Mouse (Mus musculus) forebrain, embryonic 15.5 days (tissue): ENCODE results near the gene Ptprt. TPM values are rescaled to one million over a fixed set of nuclear protein-coding genes. Genes with fewer than 3 reads are reported as not detected.

Source experiments
- ATAC-seq: fragments of 200-750 bp; cut with Nextera tagmentation; replicated peaks from 2 replicates; pipeline ENCODE4 v1.8.0; 2017; ENCODE audit warnings: mild to moderate bottlenecking, moderate TSS enrichment, moderate library complexity
- H3K27ac ChIP-seq: fragments of 300-500 bp; sonication (generic); replicated peaks from 2 replicates; pipeline ENCODE4 v1.5.1; 2015; ENCODE audit warnings: mild to moderate bottlenecking, inconsistent platforms
- H3K27me3 ChIP-seq: fragments of 300-500 bp; sonication (generic); 2 replicates; pipeline ENCODE4 v1.6.1; 2015; ENCODE audit warnings: inconsistent platforms
- H3K36me3 ChIP-seq: fragments of 300-500 bp; sonication (generic); 2 replicates; pipeline ENCODE4 v1.6.1; 2015; ENCODE audit warnings: mild to moderate bottlenecking, inconsistent platforms
- H3K4me1 ChIP-seq: fragments of 300-500 bp; sonication (generic); 2 replicates; pipeline ENCODE4 v1.6.1; 2015; ENCODE audit warnings: inconsistent platforms
- H3K4me2 ChIP-seq: fragments of 300-500 bp; sonication (generic); replicated peaks from 2 replicates; pipeline ENCODE4 v1.6.1; 2015; ENCODE audit warnings: mild to moderate bottlenecking, inconsistent platforms
- H3K4me3 ChIP-seq: fragments of 300-500 bp; sonication (generic); 2 replicates; pipeline ENCODE4 v1.5.1; 2015; ENCODE audit warnings: mild to moderate bottlenecking, inconsistent platforms
- H3K9ac ChIP-seq: fragments of 300-500 bp; sonication (generic); replicated peaks from 2 replicates; pipeline ENCODE4 v1.6.1; 2015; ENCODE audit warnings: mild to moderate bottlenecking, inconsistent platforms
- H3K9me3 ChIP-seq: fragments of 300-500 bp; sonication (generic); 2 replicates; pipeline ENCODE4 v1.6.1; 2016; ENCODE audit warnings: inconsistent platforms
- whole genome bisulfite sequencing: fragments of 180-500 bp; shearing (Covaris S2); methylation state at CpG from one replicate; pipeline ENCODE4 v1.1.7; 2015; ENCODE audit warnings: mixed read lengths; 5-methylcytosine and 5-hydroxymethylcytosine counted together
- polyA plus RNA-seq: library from polyadenylated mRNA; unstranded; fragments of >200 nt; fragmentation: Nextera tagmentation; extraction: Ambion mirVana; gene quantifications from 2 replicates; pipeline ENCODE4 v1.2.1, GENCODE M21; 2015

Gene Ptprt
- polyA plus RNA-seq, 1 experiment from 2014 or later, result 8.2 TPM

GRCm38 (mm10) chr2:161858813-161859212 lies 802.1 kb downstream of the Ptprt start:
- no peaks in the 10 kb centered on the region for H3K9me3 ChIP-seq
- no peak overlapping the region for H3K4me2 ChIP-seq
- 0 out of 2 replicates have a peak, but pooled peaks cover 10% of the 10 kb centered on the region for H3K4me1 ChIP-seq
- no peaks in the 10 kb centered on the region for H3K36me3 ChIP-seq
- no peak overlapping the region for H3K4me3 ChIP-seq
- WGBS, result 100% methylated on average over 1 of the region's 1 CpGs
- no peak overlapping the region for H3K9ac ChIP-seq
- H3K27ac ChIP-seq, result no peak overlapping the region
- no peaks in the 10 kb centered on the region for H3K27me3 ChIP-seq
- no peak for ATAC-seq

- H3K4me2 ChIP-seq, result no peak overlapping the region
- no peak for ATAC-seq
- no peak overlapping the region for H3K4me3 ChIP-seq
- no peaks in the 10 kb centered on the region for H3K9me3 ChIP-seq
- no peak overlapping the region for H3K9ac ChIP-seq
- 60% methylated on average over 1 of the region's 1 CpGs for WGBS
- H3K36me3 ChIP-seq, result no peaks in the 10 kb centered on the region
- H3K27me3 ChIP-seq, result no peaks in the 10 kb centered on the region
- H3K4me1 ChIP-seq, result 0 out of 2 replicates have a peak, but pooled peaks cover 10% of the 10 kb centered on the region
- no peak overlapping the region for H3K27ac ChIP-seq
These were observed 802.6 kb downstream of the Ptprt start for GRCm38 (mm10) chr2:161858361-161858760.

GRCm38 (mm10) chr2:161835001-161835400 lies 825.9 kb downstream of the Ptprt start:
- Histone ChIP-seq H3K27me3 (no peaks in the 10 kb centered on the region), H3K9me3 (no peaks in the 10 kb centered on the region), H3K9ac (no peak overlapping the region), H3K4me2 (no peak overlapping the region), H3K27ac (no peak overlapping the region), H3K4me1 (no peaks in the 10 kb centered on the region), H3K4me3 (no peak overlapping the region), H3K36me3 (no peaks in the 10 kb centered on the region)
- no peak for ATAC-seq
- 77% methylated on average over 4 of the region's 4 CpGs for WGBS

- WGBS, result 95% methylated on average over 2 of the region's 2 CpGs
- H3K4me2 ChIP-seq, result no peak overlapping the region
- H3K4me1 ChIP-seq, result no peaks in the 10 kb centered on the region
- no peak overlapping the region for H3K9ac ChIP-seq
- H3K4me3 ChIP-seq, result no peak overlapping the region
- no peaks in the 10 kb centered on the region for H3K9me3 ChIP-seq
- ATAC-seq, result no peak
- no peaks in the 10 kb centered on the region for H3K36me3 ChIP-seq
- no peak overlapping the region for H3K27ac ChIP-seq
- no peaks in the 10 kb centered on the region for H3K27me3 ChIP-seq
These were observed 827.1 kb downstream of the Ptprt start for GRCm38 (mm10) chr2:161833846-161834245.

DNA sequence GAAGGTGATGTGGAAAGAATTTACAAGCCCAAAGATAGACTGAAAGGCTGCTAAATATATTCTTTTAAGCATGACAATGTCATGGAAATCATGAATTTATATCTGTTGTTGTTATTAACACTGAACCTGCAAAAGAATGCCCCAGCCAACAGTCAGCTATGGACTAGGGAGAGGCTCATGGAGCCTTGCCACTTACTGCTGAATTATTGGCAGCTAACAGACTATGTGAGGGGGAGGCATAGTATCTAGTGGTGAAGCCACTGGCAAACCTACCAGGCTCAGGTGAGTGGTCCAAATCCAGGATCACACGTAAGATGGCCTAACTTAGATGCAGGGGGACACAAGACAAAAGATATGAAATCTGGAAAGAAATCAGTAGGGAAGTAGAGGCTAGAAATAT lies 847.6 kb downstream of the Ptprt start:
- no peaks in the 10 kb centered on the region for H3K27me3 ChIP-seq
- no peaks in the 10 kb centered on the region for H3K4me1 ChIP-seq
- no peaks in the 10 kb centered on the region for H3K9me3 ChIP-seq
- H3K36me3 ChIP-seq, result no peaks in the 10 kb centered on the region
- ATAC-seq, result no peak
- no peak overlapping the region for H3K4me2 ChIP-seq
- no peak overlapping the region for H3K27ac ChIP-seq
- no peak overlapping the region for H3K9ac ChIP-seq
- WGBS, result 80% methylated on average over 1 of the region's 1 CpGs
- no peak overlapping the region for H3K4me3 ChIP-seq

DNA sequence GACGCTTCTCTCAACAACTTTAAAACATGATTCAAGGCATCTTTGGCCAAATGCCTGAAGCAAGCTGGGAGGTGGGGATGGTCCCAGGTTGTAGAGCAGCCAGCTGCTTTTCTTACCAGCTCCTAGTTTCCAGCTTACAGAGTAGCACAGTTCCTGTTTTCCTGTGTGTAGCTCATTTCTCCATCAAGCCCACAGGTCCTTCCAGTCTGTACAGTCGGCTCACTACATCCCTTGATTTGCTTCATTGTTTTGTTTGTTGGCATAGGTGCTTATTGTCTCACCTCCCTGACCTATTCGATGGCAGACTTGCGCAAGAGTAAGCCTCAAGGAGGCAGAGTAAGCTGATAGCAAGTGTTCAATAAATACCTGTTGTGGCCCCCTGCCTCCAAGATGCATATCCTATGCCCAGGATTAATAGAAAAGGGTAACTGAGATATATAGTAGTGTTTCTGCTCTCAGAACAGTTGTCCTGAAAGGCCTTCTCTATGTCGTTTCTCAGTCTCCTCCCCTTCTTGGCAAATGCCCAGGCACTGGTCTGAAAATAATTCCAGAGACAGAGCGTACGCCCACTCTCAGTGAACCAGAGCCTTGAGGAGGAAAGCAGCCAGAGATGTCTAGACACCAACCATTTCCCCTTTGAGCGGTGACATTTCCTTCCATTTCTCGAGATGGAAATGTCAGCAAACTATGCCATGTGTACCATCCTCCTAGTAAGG lies 852.7 kb downstream of the Ptprt start:
- Histone ChIP-seq H3K36me3 (no peaks in the 10 kb centered on the region), H3K27me3 (no peaks in the 10 kb centered on the region), H3K27ac (no peak overlapping the region), H3K4me2 (no peak overlapping the region), H3K9me3 (no peaks in the 10 kb centered on the region), H3K4me1 (no peaks in the 10 kb centered on the region), H3K4me3 (no peak overlapping the region), H3K9ac (no peak overlapping the region)
- WGBS, result 70% methylated on average over 9 of the region's 9 CpGs
- ATAC-seq, result no peak

- ATAC-seq, result no peak
- no peak overlapping the region for H3K27ac ChIP-seq
These were observed 854.5 kb downstream of the Ptprt start for GRCm38 (mm10) chr2:161806287-161807007.

DNA sequence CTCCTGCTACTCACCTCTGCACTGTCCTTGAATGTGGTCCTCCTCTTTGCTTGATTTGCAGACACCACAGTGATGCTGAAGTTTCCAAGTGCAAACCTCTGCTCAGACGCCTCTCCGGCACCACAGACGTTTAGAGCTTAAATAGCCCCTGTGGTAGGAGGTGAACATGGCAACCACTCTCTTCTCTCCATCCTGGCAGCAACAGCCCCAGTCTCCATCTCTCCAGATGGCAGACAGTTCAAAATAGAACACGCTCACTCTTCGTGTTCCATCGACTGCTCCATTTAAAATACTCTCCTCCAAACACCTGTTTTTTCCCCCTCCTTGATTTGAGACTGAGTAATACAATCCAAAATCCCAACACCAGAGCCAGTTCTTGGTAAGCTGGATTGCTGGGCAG lies 861.0 kb downstream of the Ptprt start:
- H3K27ac ChIP-seq, result no peak overlapping the region

More at GRCm38 (mm10) chr2:161806287-161807007, 854.5 kb downstream of the Ptprt start:
- Histone ChIP-seq H3K27me3 (no peaks in the 10 kb centered on the region), H3K36me3 (no peaks in the 10 kb centered on the region), H3K4me3 (no peak overlapping the region), H3K9ac (no peak overlapping the region), H3K9me3 (no peaks in the 10 kb centered on the region), H3K4me1 (no peaks in the 10 kb centered on the region), H3K4me2 (no peak overlapping the region)
- 72% methylated on average over 8 of the region's 8 CpGs for WGBS

GRCm38 (mm10) chr2:161767528-161767927 lies 893.4 kb downstream of the Ptprt start:
- no peak for ATAC-seq
- WGBS, result 54% methylated on average over 2 of the region's 2 CpGs
- H3K4me1 ChIP-seq, result peaks cover 3% of the 10 kb centered on the region; the same call in 1 of the 2 replicates

More for the DNA sequence above, 861.0 kb downstream of the Ptprt start:
- WGBS, result 69% methylated on average over 6 of the region's 6 CpGs
- no peaks in the 10 kb centered on the region for H3K36me3 ChIP-seq
- no peaks in the 10 kb centered on the region for H3K4me1 ChIP-seq
- H3K4me2 ChIP-seq, result no peak overlapping the region
- H3K4me3 ChIP-seq, result no peak overlapping the region
- ATAC-seq, result no peak
- H3K9me3 ChIP-seq, result no peaks in the 10 kb centered on the region
- no peaks in the 10 kb centered on the region for H3K27me3 ChIP-seq
- no peak overlapping the region for H3K9ac ChIP-seq

DNA sequence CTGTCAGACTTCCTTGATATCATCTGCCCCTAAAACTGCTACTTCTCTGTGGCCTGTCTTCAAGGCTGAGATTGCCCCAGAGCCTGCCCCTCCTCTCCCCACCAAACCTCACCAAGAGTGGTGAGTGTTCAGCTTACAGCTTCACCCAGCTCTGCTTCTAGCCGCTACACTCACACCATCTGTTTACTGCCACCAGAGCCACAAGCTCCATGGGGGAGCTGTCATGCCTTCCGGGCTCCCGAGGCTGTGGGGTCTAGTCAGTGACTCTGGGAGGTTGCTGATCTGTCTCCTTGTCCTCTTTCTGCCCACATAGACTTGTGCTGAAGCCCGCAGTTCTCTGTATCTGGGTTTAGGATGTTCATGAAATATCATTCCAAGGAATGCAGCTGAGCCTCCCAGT lies 947.9 kb downstream of the Ptprt start:
- 52% methylated on average over 4 of the region's 4 CpGs for WGBS

More at GRCm38 (mm10) chr2:161767528-161767927, 893.4 kb downstream of the Ptprt start:
- Histone ChIP-seq H3K4me3 (no peak overlapping the region), H3K4me2 (no peak overlapping the region), H3K9ac (no peak overlapping the region), H3K27me3 (no peaks in the 10 kb centered on the region), H3K9me3 (no peaks in the 10 kb centered on the region), H3K27ac (no peak overlapping the region), H3K36me3 (no peaks in the 10 kb centered on the region)

GRCm38 (mm10) chr2:161709316-161709715 lies 951.6 kb downstream of the Ptprt start:
- Histone ChIP-seq H3K4me2 (no peak overlapping the region), H3K27me3 (no peaks in the 10 kb centered on the region), H3K9me3 (no peaks in the 10 kb centered on the region), H3K9ac (no peak overlapping the region), H3K36me3 (no peaks in the 10 kb centered on the region), H3K4me3 (no peak overlapping the region), H3K27ac (no peak overlapping the region), H3K4me1 (peaks cover 14% of the 10 kb centered on the region)
- 88% methylated on average over 5 of the region's 5 CpGs for WGBS
- no peak for ATAC-seq

More for the DNA sequence above, 947.9 kb downstream of the Ptprt start:
- H3K9ac ChIP-seq, result no peak overlapping the region
- no peak overlapping the region for H3K4me2 ChIP-seq
- no peak for ATAC-seq
- no peak overlapping the region for H3K27ac ChIP-seq
- no peaks in the 10 kb centered on the region for H3K4me1 ChIP-seq
- H3K4me3 ChIP-seq, result no peak overlapping the region
- H3K9me3 ChIP-seq, result no peaks in the 10 kb centered on the region
- H3K36me3 ChIP-seq, result no peaks in the 10 kb centered on the region
- no peaks in the 10 kb centered on the region for H3K27me3 ChIP-seq

DNA sequence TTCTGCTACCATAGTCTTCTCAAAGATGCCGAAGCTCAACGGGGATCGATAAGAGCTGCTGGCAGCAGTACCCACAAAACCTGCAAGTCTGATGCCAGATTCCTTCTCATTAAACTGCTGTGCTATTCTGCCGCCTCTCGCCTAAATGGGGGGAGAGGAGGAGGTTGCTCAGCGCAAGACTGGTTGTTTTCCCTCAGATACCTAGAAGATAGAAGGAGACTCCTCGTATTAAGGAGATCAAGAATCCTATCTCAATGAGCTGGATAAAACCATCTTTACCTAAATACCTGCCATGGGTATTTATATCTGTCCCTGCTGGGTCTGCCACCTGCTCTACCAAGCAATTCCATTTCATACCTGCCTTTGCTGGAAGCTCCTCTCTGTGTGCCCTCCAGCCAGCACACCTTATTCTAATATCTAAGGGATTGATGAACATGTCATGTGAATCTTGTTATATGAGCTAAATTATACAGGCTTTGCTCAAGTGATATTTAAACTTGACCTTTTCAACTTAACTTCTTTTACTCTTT lies 954.5 kb downstream of the Ptprt start:
- H3K4me2 ChIP-seq, result no peak overlapping the region
- H3K27me3 ChIP-seq, result no peaks in the 10 kb centered on the region
- no peak overlapping the region for H3K27ac ChIP-seq
- peaks cover 16% of the 10 kb centered on the region for H3K4me1 ChIP-seq
- 77% methylated on average over 7 of the region's 7 CpGs for WGBS
- no peak overlapping the region for H3K9ac ChIP-seq
- no peaks in the 10 kb centered on the region for H3K36me3 ChIP-seq
- ATAC-seq, result no peak
- H3K4me3 ChIP-seq, result no peak overlapping the region
- no peaks in the 10 kb centered on the region for H3K9me3 ChIP-seq
